Mouse (Mus musculus) macrophage (primary cell): ENCODE measurements around the gene Usp36. TPM values are rescaled to one million over a fixed set of nuclear protein-coding genes. Genes with fewer than 3 reads are reported as not detected.
"Not testable (repeated sequence)": the region's sequence is repeated elsewhere in the genome, so short reads cannot be mapped to it uniquely, and the experiment has no call there.

Source experiments
- H3K27ac ChIP-seq: fragments of 350-480 bp; formaldehyde crosslinking; 2 replicates; pipeline ENCODE4 v1.9.0; 2021
- H3K36me3 ChIP-seq: fragments of 350-480 bp; formaldehyde crosslinking; 2 replicates; pipeline ENCODE4 v1.9.0; 2021; ENCODE audit errors: inconsistent target
- H3K4me3 ChIP-seq: fragments of 350-480 bp; formaldehyde crosslinking; 2 replicates; pipeline ENCODE4 v1.9.0; 2021; ENCODE audit errors: inconsistent target
- H3K79me2 ChIP-seq: fragments of 350-480 bp; formaldehyde crosslinking; 2 replicates; pipeline ENCODE4 v1.9.0; 2021; ENCODE audit errors: inconsistent target
- WGBS: methylation state at CpG from one replicate; pipeline ENCODE4 v1.1.7; 2026; ENCODE audit warnings: inconsistent platforms; ENCODE audit not compliant: missing documents; 5-methylcytosine and 5-hydroxymethylcytosine counted together
- polyA plus RNA-seq: library from polyadenylated mRNA; stranded (reverse); fragments of 250-400 nt; gene quantifications from 3 replicates; pipeline ENCODE4 v1.2.4, GENCODE M21; 2018; ENCODE audit warnings: inconsistent platforms

The Usp36 gene
- polyA plus RNA-seq, 1 experiment from 2014 or later, result 5.4 TPM

GRCm38 (mm10) chr11:118321971-118322370 lies 31.9 kb upstream of the Usp36 start:
- 77% methylated on average over 4 of the region's 4 CpGs for WGBS
- Histone ChIP-seq H3K36me3 (peaks cover 39% of the 10 kb centered on the region), H3K27ac (no peak overlapping the region), H3K4me3 (no peak overlapping the region), H3K79me2 (peaks cover 52% of the 10 kb centered on the region; the same call in 1 of the 2 replicates)

- Histone ChIP-seq H3K36me3 (peaks cover 44% of the 10 kb centered on the region), H3K4me3 (no peak overlapping the region), H3K79me2 (peaks cover 47% of the 10 kb centered on the region; the same call in 1 of the 2 replicates), H3K27ac (no peak overlapping the region)
- WGBS, result 89% methylated on average over 7 of the region's 7 CpGs
Observed at GRCm38 (mm10) chr11:118321500-118321899, 31.5 kb upstream of the Usp36 start.

- 54% methylated on average over 5 of the region's 5 CpGs for WGBS
- peaks cover 61% of the 10 kb centered on the region for H3K36me3 ChIP-seq
- no peak overlapping the region for H3K4me3 ChIP-seq
- H3K27ac ChIP-seq, result no peak overlapping the region
- H3K79me2 ChIP-seq, result peaks cover 24% of the 10 kb centered on the region; the same call in 1 of the 2 replicates
Observed at GRCm38 (mm10) chr11:118318678-118319077, 28.6 kb upstream of the Usp36 start.

- H3K27ac ChIP-seq, result no peak overlapping the region
- WGBS, result 52% methylated on average over 7 of the region's 7 CpGs
- no peak overlapping the region for H3K4me3 ChIP-seq
- peaks cover 8% of the 10 kb centered on the region; the same call in 1 of the 2 replicates for H3K79me2 ChIP-seq
- peaks cover 61% of the 10 kb centered on the region for H3K36me3 ChIP-seq
Observed at GRCm38 (mm10) chr11:118317129-118317528, 27.1 kb upstream of the Usp36 start.

- Histone ChIP-seq H3K79me2 (peaks cover under 1% of the 10 kb centered on the region; the same call in 1 of the 2 replicates), H3K27ac (no peak overlapping the region), H3K4me3 (no peak overlapping the region), H3K36me3 (peaks cover 61% of the 10 kb centered on the region)
- WGBS, result 94% methylated on average over 8 of the region's 8 CpGs
Observed at GRCm38 (mm10) chr11:118316231-118316806, 26.3 kb upstream of the Usp36 start.

GRCm38 (mm10) chr11:118312132-118312723 lies 22.2 kb upstream of the Usp36 start:
- Histone ChIP-seq H3K79me2 (no peaks in the 10 kb centered on the region), H3K36me3 (peaks cover 59% of the 10 kb centered on the region), H3K4me3 (no peak overlapping the region), H3K27ac (peak overlapping the region; percentile 84)
- 55% methylated on average over 6 of the region's 6 CpGs for WGBS

GRCm38 (mm10) chr11:118307962-118308361 lies 17.9 kb upstream of the Usp36 start:
- H3K79me2 ChIP-seq, H3K4me3 ChIP-seq, H3K27ac ChIP-seq: not testable (repeated sequence)
- 92% methylated on average over 2 of the region's 2 CpGs for WGBS
- H3K36me3 ChIP-seq, result peaks cover 59% of the 10 kb centered on the region

GRCm38 (mm10) chr11:118303959-118304358 lies 13.9 kb upstream of the Usp36 start:
- not testable (repeated sequence) for H3K79me2 ChIP-seq, H3K27ac ChIP-seq, H3K4me3 ChIP-seq
- 95% methylated on average over 4 of the region's 4 CpGs for whole genome bisulfite sequencing
- peaks cover 59% of the 10 kb centered on the region for H3K36me3 ChIP-seq

- H3K4me3 ChIP-seq, result no peak overlapping the region
- WGBS, result 86% methylated on average over 2 of the region's 2 CpGs
- peaks cover 30% of the 10 kb centered on the region for H3K36me3 ChIP-seq
- no peak overlapping the region for H3K27ac ChIP-seq
- H3K79me2 ChIP-seq, result no peaks in the 10 kb centered on the region
Observed at GRCm38 (mm10) chr11:118298810-118299209, 8.8 kb upstream of the Usp36 start.

GRCm38 (mm10) chr11:118297967-118298366 lies 7.9 kb upstream of the Usp36 start:
- no peak overlapping the region for H3K27ac ChIP-seq
- 98% methylated on average over 3 of the region's 3 CpGs for WGBS

GRCm38 (mm10) chr11:118295026-118295425 lies 5.0 kb upstream of the Usp36 start:
- Histone ChIP-seq H3K36me3 (no peaks in the 10 kb centered on the region), H3K4me3 (no peak overlapping the region), H3K79me2 (no peaks in the 10 kb centered on the region), H3K27ac (no peak overlapping the region)
- 100% methylated on average over 1 of the region's 2 CpGs for WGBS

More at GRCm38 (mm10) chr11:118297967-118298366, 7.9 kb upstream of the Usp36 start:
- Histone ChIP-seq H3K4me3 (no peak overlapping the region), H3K36me3 (peaks cover 21% of the 10 kb centered on the region), H3K79me2 (no peaks in the 10 kb centered on the region)

- Histone ChIP-seq H3K27ac (no peak overlapping the region), H3K36me3 (no peaks in the 10 kb centered on the region), H3K4me3 (no peak overlapping the region), H3K79me2 (peaks cover 21% of the 10 kb centered on the region)
- WGBS, result 91% methylated on average over 6 of the region's 6 CpGs
Observed at GRCm38 (mm10) chr11:118292671-118293070, 2.6 kb upstream of the Usp36 start.

- Histone ChIP-seq H3K27ac (peak overlapping the region; percentile 49), H3K36me3 (peaks cover 23% of the 10 kb centered on the region; the same call in 1 of the 2 replicates), H3K4me3 (peak overlapping the region; percentile 93), H3K79me2 (peaks cover 32% of the 10 kb centered on the region)
- 0% methylated on average over 22 of the region's 22 CpGs for WGBS
Observed at GRCm38 (mm10) chr11:118289562-118289961, 482 bp downstream of the Usp36 start.

GRCm38 (mm10) chr11:118289037-118289511 lies 970 bp downstream of the Usp36 start:
- Histone ChIP-seq H3K4me3 (peak overlapping the region; percentile 93), H3K36me3 (peaks cover 28% of the 10 kb centered on the region; the same call in 1 of the 2 replicates), H3K27ac (peak overlapping the region; percentile 49; the same call in 1 of the 2 replicates), H3K79me2 (peaks cover 32% of the 10 kb centered on the region)
- 5% methylated on average over 16 of the region's 16 CpGs for WGBS

- WGBS, result 94% methylated on average over 9 of the region's 9 CpGs
- Histone ChIP-seq H3K36me3 (peaks cover 41% of the 10 kb centered on the region), H3K27ac (no peak overlapping the region), H3K79me2 (peaks cover 32% of the 10 kb centered on the region), H3K4me3 (no peak overlapping the region)
Observed at GRCm38 (mm10) chr11:118287573-118287972, 2.5 kb downstream of the Usp36 start.
